Mouse (Mus musculus): Measurements from ENCODE around the gene Ttc28. TPM values are rescaled to one million over a fixed set of nuclear protein-coding genes. Genes with fewer than 3 reads are reported as not detected.

Ttc28 gene
- total and polyA plus RNA-seq, 3 experiments = 0.21 to 0.89 (median 0.28) TPM

DNA sequence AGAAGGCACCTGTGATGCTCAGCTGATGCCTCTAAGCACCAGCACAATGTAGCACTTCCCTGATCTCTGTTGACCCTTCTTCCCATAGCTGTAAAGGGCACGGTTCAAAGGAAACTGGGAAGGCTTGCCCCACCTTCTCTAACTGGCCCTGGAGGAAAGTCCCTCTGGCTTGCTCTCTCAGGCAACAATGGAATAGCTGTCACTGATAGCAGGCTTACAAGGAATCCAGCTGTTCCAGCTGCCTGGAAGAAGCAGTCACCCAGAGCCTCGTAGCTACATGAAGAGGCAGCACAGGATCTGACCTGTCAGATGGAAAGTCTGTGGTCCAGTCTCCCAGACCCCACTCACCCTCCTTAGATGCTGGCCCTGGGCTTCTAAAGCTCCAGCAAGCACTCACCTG lies 389.2 kb downstream of the Ttc28 start:
- Histone ChIP-seq H3K27ac (ENCODE audit: insufficient read depth, low read depth) (no peak overlapping the region), H3K79me2 (replicated peaks; ENCODE audit: control insufficient read depth, extremely low read depth, insufficient read depth, poor library complexity, severe bottlenecking) (no peaks in the 10 kb centered on the region), H3K4me2 (ENCODE audit: insufficient read depth, low read depth, poor library complexity, severe bottlenecking) (no peak overlapping the region), H3K27me3 (replicated peaks) (peaks cover 22% of the 10 kb centered on the region), H3K9me3 (replicated peaks; ENCODE audit: low read length) (peaks cover 9% of the 10 kb centered on the region), H3K9ac (ENCODE audit: insufficient read depth, low read depth) (no peak overlapping the region), H3K4me1 (ENCODE audit: control insufficient read depth in 1 of 2, insufficient read depth in 2 of 2) (peaks cover 5 to 8% of the 10 kb centered on the region in 2 experiments; a peak in 3 of 4 replicates), H3K36me3 (replicated peaks in 1 of 2; ENCODE audit: control insufficient read depth in 1 of 2, insufficient read depth in 1 of 2, low read length in 1 of 2) (no peaks in the 10 kb centered on the region), H3K4me3 (replicated peaks in 1 of 3; ENCODE audit: low read depth in 2 of 3, low read length in 2 of 3, poor library complexity in 1 of 3) (no peak overlapping the region)
- DNase-seq (ENCODE audit: extremely low read depth) = no peak
- dilution Hi-C loops (cut with MboI; ENCODE audit: extremely low pct_ligation_motif_present, extremely low pct_unique_long_range_greater_than_20kb, low sequenced_read_pairs) (no loop called here), in situ Hi-C loops (cut with MboI; ENCODE audit: low pct_ligation_motif_present, low pct_unique_long_range_greater_than_20kb, low sequenced_read_pairs) (loop anchor here (10.0 kb wide), 2 partner anchors 54 to 264 kb away; no protein-coding TSS in a partner anchor)
- TF ChIP-seq UBTF (IDR thresholded peaks at IDR 0.05; ENCODE audit: low read depth, low read length) (no peak), USF2 (conservative IDR thresholded peaks at IDR 0.05; ENCODE audit: low read depth, low read length) (no peak), EP300 (IDR thresholded peaks at IDR 0.05; ENCODE audit: low read length) (no peak), MAX (IDR thresholded peaks at IDR 0.05; ENCODE audit: low read length) (no peak), SIN3A (IDR thresholded peaks at IDR 0.05; ENCODE audit: low read length) (no peak), RAD21 (IDR thresholded peaks at IDR 0.05; ENCODE audit: low read depth, low read length) (no peak), TCF12 (IDR thresholded peaks at IDR 0.05; ENCODE audit: low read depth, low read length) (no peak), RCOR1 (conservative IDR thresholded peaks at IDR 0.05; ENCODE audit: low read depth, low read length) (no peak), ZKSCAN1 (IDR thresholded peaks at IDR 0.05; ENCODE audit: borderline replicate concordance, low read depth, low read length) (no peak), TBP (conservative IDR thresholded peaks at IDR 0.05; ENCODE audit: low read depth, low read length) (no peak), POLR2AphosphoS2 (IDR thresholded peaks at IDR 0.05; ENCODE audit: low read depth, low read length) (no peak), HCFC1 (IDR thresholded peaks at IDR 0.05; ENCODE audit: low read depth, low read length) (no peak), POLR2A (IDR thresholded peaks at IDR 0.05; ENCODE audit: low read depth, low read length) (no peak)

DNA sequence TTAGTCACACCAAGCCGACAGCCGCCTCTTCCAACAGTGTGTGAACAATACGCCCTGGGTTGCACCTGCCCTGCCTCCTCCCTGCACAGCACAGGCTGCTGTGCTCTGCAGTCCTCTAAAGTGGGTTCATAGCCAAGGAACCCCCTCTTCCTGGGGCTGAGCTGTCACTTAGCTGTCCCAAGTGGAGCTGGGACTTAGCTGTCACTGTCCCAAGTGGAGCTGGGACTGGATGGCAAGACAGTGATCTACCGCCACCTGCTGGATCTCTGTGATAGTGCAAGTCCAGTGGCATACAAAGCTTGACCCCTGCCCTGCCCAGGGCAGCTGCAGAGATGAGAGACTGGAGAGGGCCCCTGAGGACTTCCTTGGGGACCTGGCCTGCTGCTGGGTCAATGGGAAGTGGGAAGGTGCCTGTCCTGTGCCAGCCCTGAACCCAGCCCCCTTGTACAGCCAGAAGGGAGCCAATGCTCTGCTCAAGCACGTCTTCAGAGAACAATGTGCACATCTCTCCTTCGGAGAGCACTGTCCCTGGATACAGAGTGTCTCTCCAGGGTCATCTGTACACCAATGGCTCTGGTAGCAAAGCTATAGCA lies 390.1 kb downstream of the Ttc28 start:
- H3K4me2 ChIP-seq (ENCODE audit: insufficient read depth, low read depth, poor library complexity, severe bottlenecking) = no peak overlapping the region
- in situ Hi-C loops (cut with MboI; ENCODE audit: low pct_ligation_motif_present, low pct_unique_long_range_greater_than_20kb, low sequenced_read_pairs) (loop anchor here (10.0 kb wide), 2 partner anchors 55 to 265 kb away; no protein-coding TSS in a partner anchor), dilution Hi-C loops (cut with MboI; ENCODE audit: extremely low pct_ligation_motif_present, extremely low pct_unique_long_range_greater_than_20kb, low sequenced_read_pairs) (no loop called here)
- H3K27me3 ChIP-seq (replicated peaks) = peaks cover 18% of the 10 kb centered on the region
- H3K9ac ChIP-seq (ENCODE audit: insufficient read depth, low read depth) = no peak overlapping the region
- no peak overlapping the region for H3K4me3 ChIP-seq (replicated peaks in 1 of 3; ENCODE audit: low read depth in 2 of 3, low read length in 2 of 3, poor library complexity in 1 of 3)
- TF ChIP-seq JUN (IDR thresholded peaks at IDR 0.05; ENCODE audit: insufficient read depth, low read depth, low read length) = no peak
- TF ChIP-seq SMC3 (IDR thresholded peaks at IDR 0.05; ENCODE audit: low read depth, low read length) = peak; percentile 72
- peak; percentile 86 for TF ChIP-seq RAD21 (IDR thresholded peaks at IDR 0.05; ENCODE audit: low read depth, low read length)
- no peak for TF ChIP-seq POLR2A (IDR thresholded peaks at IDR 0.05; ENCODE audit: low read depth, low read length)
- TF ChIP-seq CTCF (conservative IDR thresholded peaks at IDR 0.05 in 1 of 2, IDR thresholded peaks at IDR 0.05 in 1 of 2; ENCODE audit: low read depth in 2 of 2, low read length in 2 of 2) = peak; percentile 83
- H3K79me2 ChIP-seq (replicated peaks; ENCODE audit: control insufficient read depth, extremely low read depth, insufficient read depth, poor library complexity, severe bottlenecking) = no peaks in the 10 kb centered on the region
- H3K36me3 ChIP-seq (replicated peaks in 1 of 2; ENCODE audit: control insufficient read depth in 1 of 2, insufficient read depth in 1 of 2, low read length in 1 of 2) = no peaks in the 10 kb centered on the region
- DNase-seq (ENCODE audit: extremely low read depth) = peak; percentile 42
- H3K9me3 ChIP-seq (replicated peaks; ENCODE audit: low read length) = peaks cover 9% of the 10 kb centered on the region
- peaks cover 9 to 11% of the 10 kb centered on the region in 2 experiments for H3K4me1 ChIP-seq (ENCODE audit: control insufficient read depth in 1 of 2, insufficient read depth in 2 of 2)
- H3K27ac ChIP-seq (ENCODE audit: insufficient read depth, low read depth) = no peak overlapping the region

All from CH12.LX (cell line).